Mouse (Mus musculus) intestine, postnatal 0 days (tissue): ENCODE data around the gene Elk4. TPM values are rescaled to one million over a fixed set of nuclear protein-coding genes. Genes with fewer than 3 reads are reported as not detected.

Experiments used
- ATAC-seq: fragments of 200-750 bp; cut with Nextera tagmentation; 2 replicates; pipeline ENCODE4 v1.8.0; 2017; ENCODE audit warnings: mild to moderate bottlenecking, moderate TSS enrichment, moderate library complexity
- H3K27ac ChIP-seq: fragments of 300-500 bp; sonication (generic); 2 replicates; pipeline ENCODE4 v1.5.1; 2014; ENCODE audit warnings: mild to moderate bottlenecking, low read depth, low read length, moderate library complexity
- H3K27me3 ChIP-seq: fragments of 300-500 bp; sonication (generic); replicated peaks from 2 replicates; pipeline ENCODE4 v1.6.1; 2014; ENCODE audit warnings: low read length, mixed read lengths; ENCODE audit not compliant: control insufficient read depth, insufficient read depth
- H3K36me3 ChIP-seq: fragments of 300-500 bp; sonication (generic); 2 replicates; pipeline ENCODE4 v1.6.1; 2014; ENCODE audit warnings: mild to moderate bottlenecking, moderate library complexity; ENCODE audit not compliant: control insufficient read depth, insufficient read depth
- H3K4me1 ChIP-seq: fragments of 300-500 bp; sonication (generic); replicated peaks from 2 replicates; pipeline ENCODE4 v1.6.1; 2014; ENCODE audit warnings: antibody characterized with exemption, low read length, mixed read lengths; ENCODE audit not compliant: control insufficient read depth, insufficient read depth
- H3K4me2 ChIP-seq: fragments of 300-500 bp; sonication (generic); replicated peaks from 2 replicates; pipeline ENCODE4 v1.6.1; 2014; ENCODE audit warnings: low read depth, mild to moderate bottlenecking, moderate library complexity
- H3K4me3 ChIP-seq: fragments of 300-500 bp; sonication (generic); 2 replicates; pipeline ENCODE4 v1.5.1; 2014; ENCODE audit warnings: low read depth, low read length
- H3K9ac ChIP-seq: fragments of 300-500 bp; sonication (generic); 2 replicates; pipeline ENCODE4 v1.6.1; 2014; ENCODE audit warnings: mild to moderate bottlenecking, low read depth, low read length
- H3K9me3 ChIP-seq: fragments of 300-500 bp; sonication (generic); 2 replicates; pipeline ENCODE4 v1.6.1; 2016; ENCODE audit warnings: mixed run types; ENCODE audit not compliant: control insufficient read depth
- CTCF ChIP-seq: sonication (generic); IDR thresholded peaks from 2 replicates; pipeline ENCODE4 v1.5.1; 2016; ENCODE audit warnings: low read depth, mild to moderate bottlenecking, control low read depth, antibody characterized with exemption, moderate library complexity
- WGBS: fragments of 180-500 bp; shearing (Covaris S2); extraction: QIAGEN DNeasy Blood & Tissue Kit; methylation state at CpG from one replicate; pipeline ENCODE4 v1.1.7; 2014; 5-methylcytosine and 5-hydroxymethylcytosine counted together
- polyA plus RNA-seq: library from polyadenylated mRNA; unstranded; fragments of >200 nt; fragmentation: Nextera tagmentation; extraction: Ambion mirVana; gene quantifications from 2 replicates; pipeline ENCODE4 v1.2.1, GENCODE M21; 2015

Elk4 gene
- polyA plus RNA-seq, 1 experiment from 2014 or later: 16.4 TPM

DNA sequence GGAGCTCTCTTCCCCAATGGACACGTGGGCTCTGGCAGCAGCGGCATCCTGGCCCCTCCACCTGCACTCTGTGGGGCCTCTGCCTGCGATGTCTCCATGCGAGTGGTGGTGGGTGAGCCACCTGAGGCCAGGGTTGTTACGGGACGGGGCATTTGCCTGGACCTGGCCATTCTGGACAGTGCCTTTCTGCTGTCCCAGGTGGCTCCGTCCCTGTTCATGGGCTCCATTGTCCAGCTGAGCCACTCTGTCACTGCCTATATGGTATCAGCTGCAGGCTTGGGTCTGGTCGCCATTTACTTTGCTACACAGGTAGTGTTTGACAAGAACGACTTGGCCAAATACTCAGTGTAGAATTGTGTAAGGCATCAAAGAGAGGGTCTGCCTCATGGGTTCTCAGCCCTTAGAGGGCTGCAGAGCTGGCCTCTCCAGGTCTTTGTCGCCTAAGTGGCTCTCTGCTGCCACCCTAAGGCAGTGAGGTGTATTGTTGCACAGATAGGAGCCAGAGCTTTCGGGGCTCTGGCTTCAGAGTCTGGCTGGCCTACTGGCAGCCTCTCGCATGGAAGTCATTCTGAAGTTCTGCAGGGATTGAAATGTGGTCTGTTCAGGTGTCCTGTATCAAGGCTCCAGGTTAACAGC, 25.9 kb upstream of the Elk4 start:
- Histone ChIP-seq H3K9ac (no peak overlapping the region), H3K36me3 (no peaks in the 10 kb centered on the region), H3K27me3 (no peaks in the 10 kb centered on the region), H3K4me2 (no peak overlapping the region), H3K4me3 (no peak overlapping the region), H3K9me3 (no peaks in the 10 kb centered on the region), H3K27ac (no peak overlapping the region), H3K4me1 (no peaks in the 10 kb centered on the region)
- WGBS: 54% methylated on average over 12 of the region's 12 CpGs
- ATAC-seq: peak; percentile 35
- peak; percentile 96 for TF ChIP-seq CTCF

- no peak overlapping the region for H3K9ac ChIP-seq
- peak; percentile 40; the same call in 1 of the 2 replicates for ATAC-seq
- no peaks in the 10 kb centered on the region for H3K4me1 ChIP-seq
- no peak overlapping the region for H3K27ac ChIP-seq
- H3K4me2 ChIP-seq: no peak overlapping the region
- no peaks in the 10 kb centered on the region for H3K9me3 ChIP-seq
- peak; percentile 96 for TF ChIP-seq CTCF
- WGBS: 11% methylated on average over 5 of the region's 5 CpGs
- no peak overlapping the region for H3K4me3 ChIP-seq
- H3K27me3 ChIP-seq: no peaks in the 10 kb centered on the region
- no peaks in the 10 kb centered on the region for H3K36me3 ChIP-seq
Observed at GRCm38 (mm10) chr1:131982907-131983306, 24.5 kb upstream of the Elk4 start.

- WGBS: 66% methylated on average over 2 of the region's 2 CpGs
- no peak for ATAC-seq
- H3K4me2 ChIP-seq: no peak overlapping the region
Observed at GRCm38 (mm10) chr1:131983806-131984205, 23.6 kb upstream of the Elk4 start.

DNA sequence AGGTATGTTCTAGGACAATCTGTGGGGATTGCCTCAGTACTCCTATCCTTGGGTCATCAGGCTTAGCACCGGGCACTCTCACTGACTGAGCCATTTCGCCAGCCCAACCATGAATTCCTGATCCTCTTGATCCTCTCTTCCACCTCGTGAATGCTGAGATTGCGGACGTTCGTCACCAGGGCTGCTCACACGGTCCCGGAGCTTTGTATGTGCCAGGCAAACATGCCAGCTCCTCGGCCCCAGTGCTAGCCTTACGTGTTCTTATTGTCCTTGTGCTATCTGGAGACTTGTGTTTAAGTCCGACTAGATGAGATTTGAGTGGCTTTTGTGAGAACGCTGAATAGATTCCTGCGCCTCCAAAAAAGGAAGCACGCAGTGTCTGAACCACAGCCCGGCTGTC, 20.0 kb upstream of the Elk4 start:
- Histone ChIP-seq H3K4me1 (no peaks in the 10 kb centered on the region), H3K27me3 (no peaks in the 10 kb centered on the region), H3K9ac (no peak overlapping the region), H3K4me3 (no peak overlapping the region), H3K27ac (no peak overlapping the region), H3K9me3 (no peaks in the 10 kb centered on the region), H3K36me3 (no peaks in the 10 kb centered on the region), H3K4me2 (no peak overlapping the region)
- ATAC-seq: no peak
- WGBS: 66% methylated on average over 15 of the region's 15 CpGs
- TF ChIP-seq CTCF: no peak

More at GRCm38 (mm10) chr1:131983806-131984205, 23.6 kb upstream of the Elk4 start:
- Histone ChIP-seq H3K4me3 (no peak overlapping the region), H3K9me3 (no peaks in the 10 kb centered on the region), H3K9ac (no peak overlapping the region), H3K27me3 (no peaks in the 10 kb centered on the region), H3K27ac (no peak overlapping the region), H3K4me1 (no peaks in the 10 kb centered on the region), H3K36me3 (no peaks in the 10 kb centered on the region)
- no peak for TF ChIP-seq CTCF

DNA sequence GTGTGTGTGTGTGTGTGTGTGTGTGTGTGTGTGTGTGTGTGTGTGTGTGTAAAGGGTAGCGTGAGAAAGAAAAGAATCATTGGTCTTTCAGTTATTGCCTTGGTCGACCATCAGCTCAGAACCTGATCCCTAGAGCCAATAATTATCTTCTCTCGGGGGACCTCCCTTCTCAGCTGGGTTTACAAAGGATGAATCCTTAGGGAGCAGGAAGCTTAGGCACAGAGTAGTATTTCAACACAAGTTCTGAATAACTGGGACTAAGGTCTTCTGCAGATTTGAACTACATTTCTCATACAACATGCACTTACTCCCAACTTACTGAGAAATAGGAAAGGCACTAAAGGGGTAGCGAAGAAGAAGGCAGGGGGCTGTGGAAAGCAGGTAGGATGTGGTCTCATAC, 17.9 kb upstream of the Elk4 start:
- no peak for ATAC-seq
- whole genome bisulfite sequencing: 72% methylated on average over 4 of the region's 4 CpGs
- H3K27ac ChIP-seq: no peak overlapping the region
- no peaks in the 10 kb centered on the region for H3K4me1 ChIP-seq
- no peaks in the 10 kb centered on the region for H3K36me3 ChIP-seq
- no peaks in the 10 kb centered on the region for H3K9me3 ChIP-seq
- no peak overlapping the region for H3K9ac ChIP-seq
- H3K27me3 ChIP-seq: no peaks in the 10 kb centered on the region
- no peak overlapping the region for H3K4me3 ChIP-seq
- no peak overlapping the region for H3K4me2 ChIP-seq
- no peak for TF ChIP-seq CTCF

DNA sequence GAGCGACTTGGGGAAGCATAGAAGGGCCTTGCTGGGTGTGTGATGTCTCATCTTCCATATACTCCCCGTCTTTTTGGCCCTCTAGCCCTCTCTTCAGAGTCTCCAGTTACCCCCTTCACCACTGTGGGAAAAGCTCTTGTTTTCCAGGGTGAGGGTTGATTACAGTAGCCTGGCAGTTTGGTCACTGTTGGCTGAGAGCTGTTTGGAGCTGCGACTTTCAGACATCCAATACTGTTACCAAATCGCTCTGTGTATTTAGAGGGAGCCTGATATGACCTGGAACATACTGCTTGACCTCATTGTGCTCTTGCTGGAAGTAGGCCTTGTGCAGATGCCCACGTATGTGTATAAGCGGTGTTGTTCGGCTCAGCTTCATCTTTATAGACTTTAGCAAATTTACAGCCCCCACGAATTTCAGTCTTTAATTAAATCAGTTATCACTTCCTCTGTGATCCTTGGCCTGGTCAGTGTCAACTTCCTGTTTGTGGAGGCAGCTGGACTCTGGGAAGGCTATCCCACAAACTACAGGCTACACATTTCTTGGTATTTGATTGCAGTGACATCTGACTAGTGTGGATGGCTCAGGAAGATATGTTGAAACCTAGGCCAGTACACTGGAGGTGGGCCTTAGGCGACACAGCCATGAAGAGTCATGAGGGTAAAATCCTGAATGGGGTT, 17.2 kb upstream of the Elk4 start:
- H3K9me3 ChIP-seq: no peaks in the 10 kb centered on the region
- no peak for ATAC-seq
- H3K4me3 ChIP-seq: no peak overlapping the region
- H3K36me3 ChIP-seq: no peaks in the 10 kb centered on the region
- no peak for TF ChIP-seq CTCF
- no peak overlapping the region for H3K27ac ChIP-seq
- H3K4me1 ChIP-seq: no peaks in the 10 kb centered on the region
- no peak overlapping the region for H3K9ac ChIP-seq
- no peaks in the 10 kb centered on the region for H3K27me3 ChIP-seq
- no peak overlapping the region for H3K4me2 ChIP-seq
- WGBS: 84% methylated on average over 9 of the region's 9 CpGs
